Mouse (Mus musculus) hindbrain, embryonic 14.5 days (tissue): ENCODE data around the gene Ifitm5. TPM values are rescaled to one million over a fixed set of nuclear protein-coding genes. Genes with fewer than 3 reads are reported as not detected.

ENCODE experiments used
- ATAC-seq: fragments of 200-750 bp; cut with Nextera tagmentation; 2 replicates; pipeline ENCODE4 v1.8.0; 2017; ENCODE audit warnings: moderate number of reproducible peaks, mild to moderate bottlenecking, moderate TSS enrichment, moderate library complexity; ENCODE audit not compliant: low FRiP score
- DNase-seq: peaks from one replicate; pipeline ENCODE4 v3.0.0-alpha.2; 2015; ENCODE audit warnings: low spot score
- H3K27ac ChIP-seq: fragments of 300-500 bp; sonication (generic); 2 replicates; pipeline ENCODE4 v1.5.1; 2014; ENCODE audit warnings: mild to moderate bottlenecking, moderate library complexity
- H3K27me3 ChIP-seq: fragments of 300-500 bp; sonication (generic); 2 replicates; pipeline ENCODE4 v1.6.1; 2014; ENCODE audit warnings: mild to moderate bottlenecking, low read length, mixed read lengths; ENCODE audit not compliant: control insufficient read depth, insufficient read depth
- H3K36me3 ChIP-seq: fragments of 300-500 bp; sonication (generic); replicated peaks from 2 replicates; pipeline ENCODE4 v1.6.1; 2014; ENCODE audit not compliant: control insufficient read depth, insufficient read depth
- H3K4me1 ChIP-seq: fragments of 300-500 bp; sonication (generic); replicated peaks from 2 replicates; pipeline ENCODE4 v1.6.1; 2014; ENCODE audit warnings: antibody characterized with exemption, low read length, mixed read lengths; ENCODE audit not compliant: control insufficient read depth, insufficient read depth
- H3K4me2 ChIP-seq: fragments of 300-500 bp; sonication (generic); replicated peaks from 2 replicates; pipeline ENCODE4 v1.6.1; 2014; ENCODE audit warnings: mild to moderate bottlenecking, moderate library complexity
- H3K4me3 ChIP-seq: fragments of 300-500 bp; sonication (generic); replicated peaks from 2 replicates; pipeline ENCODE4 v1.5.1; 2014; ENCODE audit warnings: mild to moderate bottlenecking, low read length
- H3K9ac ChIP-seq: fragments of 300-500 bp; sonication (generic); 2 replicates; pipeline ENCODE4 v1.6.1; 2014
- H3K9me3 ChIP-seq: fragments of 300-500 bp; sonication (generic); 2 replicates; pipeline ENCODE4 v1.6.1; 2016; ENCODE audit warnings: low read length; ENCODE audit not compliant: control insufficient read depth
- WGBS: fragments of 180-500 bp; shearing (Covaris S2); extraction: QIAGEN DNeasy Blood & Tissue Kit; methylation state at CpG from one replicate; pipeline ENCODE4 v1.1.7; 2014; 5-methylcytosine and 5-hydroxymethylcytosine counted together
- polyA plus RNA-seq: library from polyadenylated mRNA; unstranded; fragments of >200 nt; fragmentation: Nextera tagmentation; extraction: Ambion mirVana; gene quantifications from 2 replicates; pipeline ENCODE4 v1.2.1, GENCODE M21; 2014

The Ifitm5 gene
- polyA plus RNA-seq, 1 experiment from 2014 or later: 0.55 TPM

DNA sequence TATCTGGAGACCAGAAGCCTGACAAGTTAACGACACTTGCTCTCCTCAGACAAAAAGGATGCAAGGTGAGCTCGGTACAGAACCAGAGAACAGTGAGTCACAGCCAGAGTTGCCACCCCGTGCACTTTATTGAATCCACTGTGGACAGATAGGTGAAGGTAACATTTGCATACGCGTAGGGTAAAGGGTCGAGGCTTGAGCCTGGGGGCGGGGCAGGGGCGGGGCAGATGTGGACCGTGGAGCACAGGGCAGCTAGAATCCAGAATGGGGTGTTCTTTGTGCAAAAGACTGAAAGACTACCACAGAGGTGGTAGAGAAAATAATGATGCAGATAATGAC, 4.6 kb upstream of the Ifitm5 start:
- H3K27me3 ChIP-seq: no peaks in the 10 kb centered on the region
- peaks cover 8% of the 10 kb centered on the region; the same call in 1 of the 2 replicates for H3K4me1 ChIP-seq
- no peak for ATAC-seq
- H3K4me2 ChIP-seq: peak overlapping the region; percentile 61
- 0 out of 2 replicates have a peak overlapping the region, but pooled peaks have one; percentile 17 for H3K9ac ChIP-seq
- H3K4me3 ChIP-seq: peak overlapping the region; percentile 33
- no peaks in the 10 kb centered on the region for H3K36me3 ChIP-seq
- H3K27ac ChIP-seq: no peak overlapping the region
- no peak for DNase-seq
- no peaks in the 10 kb centered on the region for H3K9me3 ChIP-seq
- WGBS: 15% methylated on average over 9 of the region's 9 CpGs

DNA sequence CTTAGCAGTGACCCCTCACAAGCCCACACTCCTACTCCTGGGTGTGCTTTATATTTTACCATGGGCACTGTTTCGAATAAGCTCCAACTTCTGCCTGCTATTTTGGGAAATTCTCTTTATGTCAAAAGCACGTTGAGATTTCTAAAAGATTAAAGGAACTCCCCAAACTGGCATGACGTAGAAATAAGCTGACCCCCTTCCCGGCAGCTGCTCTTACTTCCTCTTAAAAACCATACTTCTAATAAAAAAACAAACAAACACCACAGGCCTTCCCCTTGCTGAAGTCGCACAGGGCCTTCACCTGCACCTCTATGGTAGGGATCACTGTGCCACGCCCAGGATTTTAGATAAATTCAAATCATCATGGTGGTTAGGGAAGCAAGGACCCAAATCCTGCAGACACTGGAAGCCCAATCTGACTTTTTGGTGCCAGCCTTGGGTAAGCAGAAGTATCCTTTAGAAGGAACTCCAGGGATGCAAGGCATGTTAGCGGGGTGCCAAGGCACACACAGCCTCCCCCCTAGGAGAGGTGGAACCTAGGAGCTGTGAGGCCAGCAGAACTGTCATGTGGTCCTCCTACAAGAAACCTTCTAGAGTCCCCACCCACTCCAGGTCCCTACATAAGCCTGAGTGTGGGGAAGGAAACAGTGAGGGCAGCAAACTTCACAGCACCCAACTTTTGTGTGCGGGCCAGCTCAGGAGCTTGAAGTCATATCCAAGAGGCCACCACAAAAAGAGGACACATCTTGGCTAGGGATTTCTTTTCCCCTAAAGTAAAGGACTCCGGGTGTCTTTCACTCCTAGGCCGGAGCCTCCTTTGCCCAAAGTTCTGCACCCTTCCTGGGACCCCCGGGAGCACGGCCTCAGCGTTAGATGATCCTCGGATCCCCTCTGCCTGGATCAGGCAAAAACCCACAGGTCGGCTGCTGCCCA, 4.0 kb upstream of the Ifitm5 start:
- Histone ChIP-seq H3K27me3 (no peaks in the 10 kb centered on the region), H3K4me1 (0 out of 2 replicates have a peak, but pooled peaks cover 8% of the 10 kb centered on the region), H3K27ac (no peak overlapping the region), H3K9ac (no peak overlapping the region), H3K9me3 (no peaks in the 10 kb centered on the region), H3K36me3 (no peaks in the 10 kb centered on the region), H3K4me3 (no peak overlapping the region), H3K4me2 (peak overlapping the region; percentile 61)
- no peak for ATAC-seq
- DNase-seq: no peak
- WGBS: 73% methylated on average over 15 of the region's 15 CpGs

DNA sequence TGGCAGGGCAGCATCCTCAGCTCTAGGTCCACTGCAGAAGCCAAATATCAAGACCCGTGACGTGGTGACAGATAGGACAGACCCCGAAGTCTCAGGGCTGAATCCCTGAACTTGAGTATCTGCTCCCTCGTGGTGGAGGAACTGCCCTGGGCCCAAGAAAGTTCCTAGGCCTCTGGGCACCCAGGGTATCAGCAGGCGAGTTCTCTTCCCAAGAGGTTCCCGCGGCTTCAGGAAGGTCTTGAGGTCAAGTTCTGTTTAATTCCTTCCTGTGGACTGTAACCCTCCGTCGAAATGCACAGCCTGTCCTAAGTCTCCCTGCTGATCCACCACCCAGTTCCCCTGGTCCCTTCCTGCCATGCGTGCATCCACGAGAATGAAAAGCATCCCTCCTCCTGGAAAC, 3.0 kb upstream of the Ifitm5 start:
- 0 out of 2 replicates have a peak, but pooled peaks cover 8% of the 10 kb centered on the region for H3K4me1 ChIP-seq
- no peak overlapping the region for H3K4me3 ChIP-seq
- H3K4me2 ChIP-seq: no peak overlapping the region
- no peaks in the 10 kb centered on the region for H3K27me3 ChIP-seq
- H3K9ac ChIP-seq: no peak overlapping the region
- DNase-seq (no peak), ATAC-seq (no peak)
- no peaks in the 10 kb centered on the region for H3K36me3 ChIP-seq
- H3K27ac ChIP-seq: no peak overlapping the region
- no peaks in the 10 kb centered on the region for H3K9me3 ChIP-seq
- WGBS: 90% methylated on average over 11 of the region's 11 CpGs

DNA sequence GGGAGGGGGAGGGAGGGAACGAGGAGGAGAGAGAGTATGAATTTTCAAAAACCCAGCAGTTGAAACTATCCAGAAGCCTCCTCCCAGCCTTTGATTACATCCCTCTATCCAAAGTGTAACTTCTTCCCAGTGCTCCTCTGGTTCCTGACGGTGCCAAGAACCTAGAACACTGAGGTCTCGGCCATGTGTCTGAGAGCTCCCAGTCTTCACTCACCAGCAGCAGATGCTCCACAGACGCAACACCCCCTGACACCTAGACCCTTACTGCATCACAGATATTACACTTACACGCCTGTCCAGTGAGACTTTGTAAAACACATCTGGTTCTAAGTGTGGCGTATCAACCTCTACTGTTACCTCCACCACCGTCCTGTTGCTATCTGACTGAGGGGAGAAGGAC, 2.4 kb upstream of the Ifitm5 start:
- 88% methylated on average over 7 of the region's 7 CpGs for WGBS
- H3K9me3 ChIP-seq: no peaks in the 10 kb centered on the region
- H3K4me2 ChIP-seq: no peak overlapping the region
- H3K4me3 ChIP-seq: no peak overlapping the region
- no peak for ATAC-seq
- DNase-seq: no peak
- H3K27me3 ChIP-seq: no peaks in the 10 kb centered on the region
- 0 out of 2 replicates have a peak, but pooled peaks cover 8% of the 10 kb centered on the region for H3K4me1 ChIP-seq
- no peaks in the 10 kb centered on the region for H3K36me3 ChIP-seq
- no peak overlapping the region for H3K9ac ChIP-seq
- no peak overlapping the region for H3K27ac ChIP-seq

DNA sequence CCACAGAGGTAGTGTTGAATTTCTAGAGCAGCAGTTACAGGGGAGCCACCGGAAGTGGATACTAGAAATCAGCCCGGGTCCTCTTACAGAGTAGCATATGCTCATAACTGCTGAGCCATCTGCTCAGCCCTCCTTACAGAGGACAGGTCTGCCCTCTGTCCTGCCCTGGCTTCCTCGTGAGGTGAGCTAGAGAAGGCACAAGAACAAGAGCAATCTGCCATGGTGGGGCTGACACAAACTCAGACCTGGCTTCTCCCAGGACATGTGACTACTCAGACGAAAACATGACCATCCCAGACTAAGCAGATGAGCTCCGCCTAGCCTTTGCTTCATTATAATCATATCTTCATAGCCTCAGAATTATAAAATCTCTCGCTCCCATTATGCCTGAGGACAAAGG, 1.7 kb upstream of the Ifitm5 start:
- H3K27me3 ChIP-seq: no peaks in the 10 kb centered on the region
- H3K9me3 ChIP-seq: no peaks in the 10 kb centered on the region
- 82% methylated on average over 6 of the region's 6 CpGs for WGBS
- H3K9ac ChIP-seq: no peak overlapping the region
- H3K4me1 ChIP-seq: 0 out of 2 replicates have a peak, but pooled peaks cover 8% of the 10 kb centered on the region
- no peaks in the 10 kb centered on the region for H3K36me3 ChIP-seq
- no peak overlapping the region for H3K4me3 ChIP-seq
- H3K4me2 ChIP-seq: no peak overlapping the region
- DNase-seq (no peak), ATAC-seq (no peak)
- H3K27ac ChIP-seq: no peak overlapping the region

DNA sequence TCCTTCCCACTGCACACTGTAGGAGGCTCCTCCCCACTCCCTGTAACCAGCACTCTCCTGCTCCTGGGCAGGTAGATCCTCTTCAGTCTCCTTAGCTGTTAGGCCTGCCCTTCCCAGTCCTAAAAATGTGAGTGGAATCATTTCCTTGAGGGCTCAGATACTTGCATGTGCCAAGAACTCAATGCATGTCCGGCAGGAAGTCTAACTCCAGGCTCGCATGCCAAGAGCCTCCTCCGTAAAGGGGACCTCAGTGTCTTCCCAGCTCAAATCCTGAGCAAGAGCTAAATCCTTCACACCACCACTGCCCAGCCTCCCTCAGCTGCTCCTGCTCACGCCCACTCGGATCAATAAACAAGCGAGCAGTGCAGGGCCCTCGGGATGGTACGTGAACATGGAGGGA, 960 bp upstream of the Ifitm5 start:
- ATAC-seq: no peak
- H3K27me3 ChIP-seq: no peaks in the 10 kb centered on the region
- no peak for DNase-seq
- H3K4me2 ChIP-seq: no peak overlapping the region
- no peaks in the 10 kb centered on the region for H3K36me3 ChIP-seq
- H3K9ac ChIP-seq: no peak overlapping the region
- H3K27ac ChIP-seq: no peak overlapping the region
- 0 out of 2 replicates have a peak, but pooled peaks cover 8% of the 10 kb centered on the region for H3K4me1 ChIP-seq
- H3K4me3 ChIP-seq: no peak overlapping the region
- WGBS: 56% methylated on average over 8 of the region's 8 CpGs
- H3K9me3 ChIP-seq: no peaks in the 10 kb centered on the region

DNA sequence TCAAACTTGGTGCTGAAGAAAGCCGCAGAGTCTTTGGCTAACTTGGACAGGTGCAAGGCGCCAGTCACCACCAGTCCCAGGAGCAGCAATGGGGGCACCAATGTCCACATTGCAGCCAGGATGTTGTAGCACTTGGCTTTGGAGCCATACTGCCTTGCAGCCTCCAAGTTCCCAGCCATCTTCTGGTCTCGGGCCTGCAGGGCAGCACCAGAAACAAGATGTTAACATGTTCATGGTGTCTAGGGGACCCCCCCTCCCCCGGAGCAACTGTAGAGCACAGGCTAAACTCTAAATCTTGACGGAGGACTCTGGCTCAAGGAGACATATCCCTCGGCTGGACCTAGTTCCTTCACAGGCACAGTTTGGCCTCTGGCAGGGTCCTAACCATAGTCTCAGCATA, 836 bp downstream of the Ifitm5 start:
- ATAC-seq: no peak
- 95% methylated on average over 6 of the region's 6 CpGs for WGBS

DNA sequence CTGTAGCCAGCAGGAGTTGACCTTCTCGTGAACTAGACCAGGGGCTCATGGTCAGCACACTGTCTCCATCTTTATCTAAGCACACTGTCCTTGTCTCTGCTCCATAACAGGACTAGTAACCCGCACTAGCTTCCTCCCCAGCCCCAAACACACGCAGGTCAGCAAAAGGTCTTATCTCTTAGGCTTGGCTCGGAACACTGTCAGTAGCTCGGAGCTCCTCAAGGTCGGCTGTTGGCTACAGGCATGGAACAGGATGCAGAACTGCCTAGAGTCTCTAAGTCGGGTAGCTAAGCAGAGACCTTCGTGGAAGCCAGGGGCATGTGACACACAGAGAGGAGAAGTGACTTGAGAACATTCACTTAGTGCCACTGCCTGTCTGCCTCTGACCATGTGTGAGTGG, 1.9 kb downstream of the Ifitm5 start:
- DNase-seq (no peak), ATAC-seq (no peak)
- Histone ChIP-seq H3K27ac (no peak overlapping the region), H3K4me3 (no peak overlapping the region), H3K27me3 (no peaks in the 10 kb centered on the region), H3K36me3 (no peaks in the 10 kb centered on the region), H3K9me3 (no peaks in the 10 kb centered on the region), H3K9ac (no peak overlapping the region), H3K4me1 (no peaks in the 10 kb centered on the region), H3K4me2 (no peak overlapping the region)
- WGBS: 91% methylated on average over 8 of the region's 8 CpGs

More for the DNA sequence above, 836 bp downstream of the Ifitm5 start:
- no peak overlapping the region for H3K9ac ChIP-seq
- no peak for DNase-seq
- no peak overlapping the region for H3K27ac ChIP-seq
- no peaks in the 10 kb centered on the region for H3K9me3 ChIP-seq
- H3K4me2 ChIP-seq: no peak overlapping the region
- no peak overlapping the region for H3K4me3 ChIP-seq
- no peaks in the 10 kb centered on the region for H3K4me1 ChIP-seq
- H3K27me3 ChIP-seq: no peaks in the 10 kb centered on the region
- no peaks in the 10 kb centered on the region for H3K36me3 ChIP-seq

DNA sequence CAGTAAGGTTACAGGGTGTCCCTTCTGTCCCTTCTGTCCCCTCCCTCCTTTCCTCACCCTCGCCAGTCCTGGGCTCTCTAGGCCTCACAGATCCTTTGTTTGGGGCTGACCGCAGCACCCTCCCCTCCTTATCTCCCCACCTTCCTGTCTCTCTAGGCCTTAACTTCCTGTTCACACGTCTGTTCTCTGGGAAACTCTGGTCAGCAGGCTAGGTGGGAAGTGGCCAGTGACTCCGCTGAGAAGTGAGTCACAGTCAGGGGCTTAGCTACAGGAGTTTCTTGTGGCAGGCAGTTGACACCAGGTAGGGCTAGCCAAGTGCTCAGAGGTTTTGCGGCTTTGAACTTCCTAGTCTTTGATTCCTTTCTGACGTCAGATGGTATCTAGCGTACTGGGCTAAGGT, 3.1 kb downstream of the Ifitm5 start:
- H3K4me1 ChIP-seq: no peaks in the 10 kb centered on the region
- 70% methylated on average over 7 of the region's 7 CpGs for whole genome bisulfite sequencing

More for the DNA sequence above, 3.1 kb downstream of the Ifitm5 start:
- H3K4me3 ChIP-seq: no peak overlapping the region
- no peak for DNase-seq
- H3K27me3 ChIP-seq: no peaks in the 10 kb centered on the region
- H3K4me2 ChIP-seq: no peak overlapping the region
- no peaks in the 10 kb centered on the region for H3K9me3 ChIP-seq
- no peak overlapping the region for H3K27ac ChIP-seq
- ATAC-seq: no peak
- H3K9ac ChIP-seq: no peak overlapping the region
- H3K36me3 ChIP-seq: no peaks in the 10 kb centered on the region
